Mouse (Mus musculus) liver, postnatal 0 days (tissue): ENCODE results near the gene Grik2.
"Not testable (repeated sequence)": the region's sequence is repeated elsewhere in the genome, so short reads cannot be mapped to it uniquely, and the experiment has no call there.

ENCODE experiments used
- CTCF ChIP-seq: sonication (generic); IDR thresholded peaks from 2 replicates; pipeline ENCODE4 v1.5.1; 2016; ENCODE audit warnings: antibody characterized with exemption, low read depth
- EP300 ChIP-seq: IDR thresholded peaks from 2 replicates; pipeline ENCODE4 v1.6.1; 2016; ENCODE audit warnings: antibody characterized with exemption, low read depth, mild to moderate bottlenecking

- not testable (repeated sequence) for TF ChIP-seq CTCF, EP300
Measured at GRCm38 (mm10) chr10:49151496-49151895, 637.1 kb downstream of the Grik2 start.
